Mouse (Mus musculus): ENCODE measurements around the gene Prss8.
"Not testable (repeated sequence)": the region's sequence is repeated elsewhere in the genome, so short reads cannot be mapped to it uniquely, and the experiment has no call there.

Gene Prss8

DNA sequence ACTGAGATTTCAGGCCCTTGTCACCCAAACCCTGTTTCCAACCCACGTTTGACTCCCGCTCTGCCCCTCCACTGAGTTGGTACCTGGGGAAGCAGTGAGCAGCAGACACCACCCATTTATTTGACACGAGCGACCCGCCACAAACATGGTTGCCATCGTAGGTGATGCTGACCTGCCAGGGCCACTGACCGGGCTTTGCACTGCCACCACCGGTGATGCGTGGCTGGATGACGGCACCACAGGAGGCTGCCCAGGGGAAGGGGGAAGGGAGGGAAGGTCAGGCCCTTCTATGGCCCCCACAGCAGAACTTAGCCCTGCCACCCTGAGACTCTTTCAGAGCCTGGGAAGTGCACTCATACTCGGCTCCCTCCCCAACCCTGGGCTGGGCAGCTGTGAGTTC lies 2.2 kb downstream of the Prss8 start:
- no peak for DNase-seq

- DNase-seq, result no peak
These were observed 3.1 kb downstream of the Prss8 start for GRCm38 (mm10) chr7:127926846-127927245.

- no peak for DNase-seq
These were observed 3.8 kb downstream of the Prss8 start for GRCm38 (mm10) chr7:127926066-127926465.

- peak; percentile 66 for DNase-seq
These were observed 4.7 kb downstream of the Prss8 start for GRCm38 (mm10) chr7:127925252-127925651.

DNA sequence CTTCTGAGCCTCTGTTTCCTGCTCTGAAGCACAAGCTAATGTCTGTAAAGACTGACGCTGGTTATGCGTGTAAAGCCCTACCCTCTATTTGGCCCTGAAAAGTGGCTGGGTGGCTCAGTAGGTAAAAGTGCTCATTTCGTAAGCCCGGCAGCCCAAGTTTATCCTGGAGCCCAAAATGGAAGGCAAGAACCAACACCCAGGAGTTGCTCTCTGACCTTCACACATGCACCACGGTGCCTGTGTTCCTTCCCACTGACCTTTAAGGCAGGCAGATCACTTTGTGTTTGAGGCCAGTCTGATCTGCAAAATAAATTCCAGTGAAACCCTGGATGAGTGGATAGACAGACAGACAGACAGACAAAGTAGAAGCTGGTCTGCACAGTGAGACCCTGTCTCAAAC lies 6.2 kb downstream of the Prss8 start:
- no peak for DNase-seq

GRCm38 (mm10) chr7:127922451-127923275 lies 7.2 kb downstream of the Prss8 start:
- DNase-seq, result no peak

- peak; percentile 45 for DNase-seq
These were observed 8.4 kb downstream of the Prss8 start for GRCm38 (mm10) chr7:127921516-127921915.

- peak; percentile 43 for DNase-seq
These were observed 10.6 kb downstream of the Prss8 start for GRCm38 (mm10) chr7:127919290-127919689.

DNA sequence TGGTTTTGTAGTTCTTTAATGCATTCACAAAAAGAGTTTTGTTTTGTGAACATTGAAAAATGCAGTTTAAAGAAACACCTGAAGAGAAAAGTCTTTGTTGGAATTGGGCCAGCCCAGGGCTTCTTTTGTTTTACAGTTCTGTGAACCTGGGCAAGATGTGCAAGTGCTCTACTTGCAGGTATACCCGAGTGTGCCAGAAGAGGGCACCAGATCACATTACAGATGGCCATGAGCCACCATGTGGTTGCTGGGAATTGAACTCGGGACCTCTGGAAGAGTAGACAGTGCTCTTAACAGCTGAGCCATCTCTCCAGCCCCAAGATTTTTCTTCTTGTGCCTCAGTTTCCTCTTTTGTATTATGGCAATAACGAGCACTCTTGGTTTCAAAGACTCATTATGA lies 11.7 kb downstream of the Prss8 start:
- DNase-seq, result peak; percentile 74

- no peak for DNase-seq
These were observed 14.6 kb downstream of the Prss8 start for GRCm38 (mm10) chr7:127915293-127915692.

- DNase-seq, result no peak
These were observed 17.0 kb downstream of the Prss8 start for GRCm38 (mm10) chr7:127912938-127913337.

GRCm38 (mm10) chr7:127912190-127912871 lies 17.6 kb downstream of the Prss8 start, which contains the start of gene Kat8:
TSS of gene Kat8 (plus strand) at chr7:127912516.
- peak; percentile 89 for DNase-seq

GRCm38 (mm10) chr7:127908656-127909055 lies 21.2 kb downstream of the Prss8 start:
- DNase-seq, result no peak

DNA sequence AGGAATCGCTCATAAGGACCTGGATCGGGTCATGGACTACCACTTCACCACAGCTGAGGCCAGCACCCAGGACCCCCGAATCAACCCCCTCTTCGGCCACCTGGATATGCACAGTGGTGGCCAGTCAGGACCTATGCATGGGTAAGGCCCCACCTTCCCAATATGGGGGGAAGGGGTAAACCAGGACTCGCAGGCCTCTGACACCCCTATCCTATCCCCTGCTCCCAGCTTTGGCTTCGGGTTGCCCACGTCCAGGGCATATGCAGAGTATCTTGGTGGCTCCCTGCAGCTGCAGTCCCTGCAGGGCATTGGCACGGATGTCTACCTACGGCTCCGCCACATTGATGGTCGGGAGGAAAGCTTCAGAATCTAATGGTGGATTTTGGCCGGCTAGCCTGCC lies 22.0 kb downstream of the Prss8 start:
- no peak for DNase-seq

DNA sequence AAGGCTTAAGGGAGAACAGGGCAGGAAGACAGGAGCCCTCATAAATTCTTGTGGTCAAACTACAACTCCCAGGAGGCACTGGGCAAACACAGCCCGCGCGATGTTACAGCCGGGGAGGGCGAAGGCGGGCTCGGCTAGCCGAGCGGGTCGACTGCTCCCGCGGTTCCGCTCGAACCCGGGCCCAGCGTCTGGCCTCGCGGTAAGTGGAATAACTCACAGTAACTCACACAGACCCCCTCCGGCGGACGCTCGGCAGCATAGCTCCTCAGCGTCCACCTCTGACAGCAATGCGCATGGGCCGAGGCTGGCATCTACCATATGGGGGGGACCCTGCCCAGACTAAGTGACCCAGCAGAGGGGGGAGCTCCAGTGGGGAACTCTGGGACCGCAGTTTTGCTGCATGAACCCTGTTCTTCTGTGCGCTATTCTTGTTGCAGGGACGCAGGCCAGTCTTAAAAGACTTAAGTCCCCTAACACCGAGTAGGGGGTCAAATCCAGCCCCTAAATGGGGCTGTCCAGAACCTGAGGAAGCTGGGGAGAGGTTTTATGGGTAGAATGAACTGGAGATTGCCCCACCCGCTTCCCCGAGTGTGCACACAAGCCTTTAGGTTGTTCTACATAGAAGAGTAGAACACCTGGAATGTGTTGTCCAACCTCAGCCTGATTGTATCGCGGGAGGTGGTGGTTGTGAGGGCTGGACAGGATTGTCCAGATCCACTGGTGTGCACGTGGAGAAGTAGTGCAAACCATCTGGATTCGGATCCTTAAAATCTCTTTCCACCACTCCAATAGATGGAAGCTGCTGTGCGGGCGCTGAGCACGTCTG lies 25.7 kb downstream of the Prss8 start, which contains the start of gene Bckdk:
Bckdk (plus strand) TSS at position 112 of the 826 bp plus-strand sequence.
- DNase-seq, result peak; percentile 74

- DNase-seq, result no peak
These were observed 28.1 kb downstream of the Prss8 start for GRCm38 (mm10) chr7:127901772-127902171.

- DNase-seq, result no peak
These were observed 29.9 kb downstream of the Prss8 start for GRCm38 (mm10) chr7:127899997-127900396.

GRCm38 (mm10) chr7:127898179-127898956 lies 31.5 kb downstream of the Prss8 start:
- DNase-seq, result no peak

DNA sequence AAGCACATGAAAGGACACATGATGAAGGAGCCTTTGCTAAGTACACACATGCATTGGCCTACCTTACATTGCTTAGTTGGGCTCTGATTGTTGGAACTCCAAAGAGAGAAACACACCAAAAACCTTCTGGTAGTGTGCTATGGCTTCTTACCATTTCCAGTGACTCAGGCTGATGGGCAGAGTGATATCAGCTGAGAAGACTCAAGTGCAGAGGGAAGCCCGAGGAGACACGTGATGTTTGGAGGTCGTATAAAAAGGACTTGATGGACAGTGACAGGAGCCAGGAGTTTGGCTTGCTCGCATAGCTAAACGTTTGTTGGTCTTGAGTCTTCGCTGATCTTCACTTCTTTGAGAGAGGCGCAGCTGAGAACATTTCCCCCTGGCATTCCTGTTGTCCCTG lies 32.4 kb downstream of the Prss8 start:
- no peak for DNase-seq

GRCm38 (mm10) chr7:127896384-127896783 lies 33.5 kb downstream of the Prss8 start:
- DNase-seq, result peak; percentile 79

DNA sequence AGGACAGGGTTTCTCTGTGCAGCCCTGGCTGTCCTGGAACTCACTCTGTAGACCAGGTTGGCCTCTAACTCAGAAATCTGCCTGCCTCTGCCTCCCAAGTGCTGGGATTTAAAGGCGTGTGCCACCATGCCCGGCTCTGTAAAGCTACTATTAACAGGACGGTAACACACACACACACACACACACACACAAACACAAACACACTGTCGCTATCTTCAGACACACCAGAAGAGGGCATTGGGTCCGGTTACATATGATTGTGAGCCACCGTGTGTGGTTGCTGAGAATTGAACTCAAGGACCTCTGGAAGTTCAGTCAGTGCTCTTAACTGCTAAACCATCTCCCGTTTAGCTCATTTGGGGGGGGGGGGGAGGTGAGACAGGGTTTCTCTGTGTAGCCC lies 34.0 kb downstream of the Prss8 start:
- DNase-seq, result not testable (repeated sequence)

- peak; percentile 95 for DNase-seq
These were observed 34.5 kb downstream of the Prss8 start, which contains the start of the genes Gm21974 and Vkorc1 for GRCm38 (mm10) chr7:127895442-127895841. TSS of gene Gm21974 (minus strand) at chr7:127895454. TSS of gene Vkorc1 (minus strand) at chr7:127895617.

Measured in lung, postnatal 14 days (tissue).